Mouse (Mus musculus) erythroblast, embryonic 14.5 days (primary cell): Measurements from ENCODE around the gene Cdhr5.

Experiments used
- GATA1 ChIP-seq: IDR thresholded peaks from 2 replicates; pipeline ENCODE4 v1.6.1; 2012; ENCODE audit warnings: low read length, inconsistent platforms, mixed read lengths
- TAL1 ChIP-seq: IDR thresholded peaks from 3 replicates; pipeline ENCODE4 v1.6.1; 2012; ENCODE audit warnings: low read length, inconsistent platforms, mixed read lengths

GRCm38 (mm10) chr7:141282756-141283155 is 6.2 kb upstream of the Cdhr5 start:
- TF ChIP-seq GATA1, result no peak
- no peak for TF ChIP-seq TAL1
